Mouse (Mus musculus) gastrocnemius, adult 18-20 months (tissue): ENCODE data around the gene Cnih3. TPM values are rescaled to one million over a fixed set of nuclear protein-coding genes. Genes with fewer than 3 reads are reported as not detected.

Source experiments
- total RNA-seq, 2 experiments: library from RNA; stranded (reverse); gene quantifications; 2 replicates each; pipeline ENCODE4 v1.2.3; 2021

The Cnih3 gene
- total RNA-seq, 2 experiments from 2014 or later = not detected

Other genes with a start within 250 kb of the Cnih3 start
- 1 to 10 TPM; 7.4 to 8.7 TPM for gene Nvl, start 208.4 kb upstream of the Cnih3 start, total RNA-seq
- gene Cnih4, start 207.9 kb upstream of the Cnih3 start, total RNA-seq = 10 to 100 TPM; 39.3 to 40.5 TPM
- gene Wdr26, start 140.6 kb upstream of the Cnih3 start, total RNA-seq = 10 to 100 TPM; 89.7 to 92.7 TPM
- not detected for gene Ccdc121, start 158.8 kb downstream of the Cnih3 start, total RNA-seq
- gene Dnah14, start 223.9 kb downstream of the Cnih3 start, total RNA-seq = under 1 TPM in 1 of 2 experiments, not detected in 1; 0.55 TPM